Mouse (Mus musculus) erythroblast, embryonic 14.5 days (primary cell): ENCODE measurements around the gene Rock2. TPM values are rescaled to one million over a fixed set of nuclear protein-coding genes. Genes with fewer than 3 reads are reported as not detected.

ENCODE experiments used
- H3K27me3 ChIP-seq: 2 replicates; pipeline ENCODE4 v1.6.1; 2012; ENCODE audit warnings: inconsistent platforms; ENCODE audit not compliant: control insufficient read depth
- H3K36me3 ChIP-seq: 2 replicates; pipeline ENCODE4 v1.6.1; 2012; ENCODE audit warnings: mild to moderate bottlenecking, inconsistent platforms; ENCODE audit not compliant: control insufficient read depth
- H3K4me1 ChIP-seq: 2 replicates; pipeline ENCODE4 v1.6.1; 2012; ENCODE audit warnings: inconsistent platforms; ENCODE audit not compliant: control insufficient read depth
- H3K4me3 ChIP-seq: replicated peaks from 2 replicates; pipeline ENCODE3; 2012; ENCODE audit warnings: moderate library complexity, mild to moderate bottlenecking, inconsistent platforms
- H3K9me3 ChIP-seq: 2 replicates; pipeline ENCODE4 v1.6.1; 2012; ENCODE audit warnings: low read length, inconsistent platforms, mixed read lengths; ENCODE audit not compliant: control insufficient read depth
- GATA1 ChIP-seq: IDR thresholded peaks from 2 replicates; pipeline ENCODE4 v1.6.1; 2012; ENCODE audit warnings: low read length, inconsistent platforms, mixed read lengths
- TAL1 ChIP-seq: IDR thresholded peaks from 3 replicates; pipeline ENCODE4 v1.6.1; 2012; ENCODE audit warnings: low read length, inconsistent platforms, mixed read lengths
- polyA plus RNA-seq: library from polyadenylated mRNA; stranded (reverse); fragments of >175 nt; gene quantifications from 2 replicates; pipeline ENCODE4 v1.2.3, GENCODE M21; 2012

Gene Rock2
- polyA plus RNA-seq, 1 experiment: 0.10 TPM

DNA sequence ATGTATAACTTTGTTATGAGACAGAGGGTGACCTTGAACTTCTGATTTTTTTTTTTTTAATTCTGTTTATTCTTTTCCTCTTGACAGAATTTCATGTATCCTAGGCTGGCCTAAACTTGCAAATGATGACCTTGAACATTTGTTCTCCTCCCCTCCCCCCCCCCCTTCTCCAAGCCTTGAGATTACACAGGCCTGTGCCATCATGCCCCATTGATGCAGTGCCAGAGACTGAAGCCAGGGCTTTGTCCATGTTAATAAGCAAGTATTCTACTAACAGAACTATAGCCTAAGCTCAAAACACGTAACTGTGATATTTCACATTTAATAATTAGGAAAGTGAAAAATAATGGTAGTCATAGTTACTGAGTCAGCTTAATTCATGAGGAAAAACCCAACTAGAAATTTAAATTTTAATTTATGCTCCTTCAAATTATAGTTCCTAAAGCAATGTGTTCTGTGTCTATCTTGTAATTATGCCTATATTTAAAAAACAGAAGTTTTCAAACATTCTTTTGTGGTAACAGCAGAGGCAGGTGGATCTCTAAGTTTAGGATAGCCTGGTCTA is 12.7 kb downstream of the Rock2 start:
- no peaks in the 10 kb centered on the region for H3K36me3 ChIP-seq
- H3K9me3 ChIP-seq: no peaks in the 10 kb centered on the region
- no peak overlapping the region for H3K4me3 ChIP-seq
- peaks cover 2% of the 10 kb centered on the region for H3K4me1 ChIP-seq
- H3K27me3 ChIP-seq: no peaks in the 10 kb centered on the region
- TF ChIP-seq GATA1: no peak
- no peak for TF ChIP-seq TAL1

DNA sequence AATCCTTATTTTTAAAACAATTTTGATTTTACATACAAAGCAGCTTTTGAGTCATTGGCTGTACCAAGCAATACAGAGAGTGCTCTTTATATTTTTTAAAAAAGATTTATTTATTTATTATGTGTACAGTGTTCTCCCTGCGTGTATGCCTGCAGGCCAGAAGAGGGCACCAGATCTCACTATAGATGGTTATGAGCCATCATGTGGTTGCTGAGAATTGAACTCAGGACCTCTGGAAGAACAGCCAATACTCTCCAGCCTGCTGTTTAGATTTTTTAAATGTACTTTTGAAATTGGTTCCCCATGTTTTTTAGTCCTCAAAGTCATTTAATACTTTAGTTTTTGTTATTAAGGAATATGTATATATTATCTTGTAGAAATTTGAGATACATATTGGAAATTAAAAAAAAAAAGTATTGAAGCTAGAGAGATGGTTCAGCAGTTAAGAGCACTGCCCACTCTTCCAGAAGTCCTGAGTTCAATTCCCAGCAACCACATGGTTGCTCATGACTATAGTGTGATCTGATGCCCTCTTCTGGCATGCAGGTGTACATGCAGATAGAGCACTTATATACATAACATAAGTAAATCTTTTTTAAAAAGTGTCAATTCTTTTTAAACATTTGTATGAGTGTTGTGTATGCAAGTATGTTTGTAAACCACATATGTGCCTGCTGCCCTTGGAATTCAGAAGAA is 13.4 kb downstream of the Rock2 start:
- Histone ChIP-seq H3K27me3 (no peaks in the 10 kb centered on the region), H3K36me3 (no peaks in the 10 kb centered on the region), H3K4me1 (peaks cover 2% of the 10 kb centered on the region), H3K9me3 (no peaks in the 10 kb centered on the region), H3K4me3 (no peak overlapping the region)
- TF ChIP-seq TAL1 (no peak), GATA1 (no peak)

DNA sequence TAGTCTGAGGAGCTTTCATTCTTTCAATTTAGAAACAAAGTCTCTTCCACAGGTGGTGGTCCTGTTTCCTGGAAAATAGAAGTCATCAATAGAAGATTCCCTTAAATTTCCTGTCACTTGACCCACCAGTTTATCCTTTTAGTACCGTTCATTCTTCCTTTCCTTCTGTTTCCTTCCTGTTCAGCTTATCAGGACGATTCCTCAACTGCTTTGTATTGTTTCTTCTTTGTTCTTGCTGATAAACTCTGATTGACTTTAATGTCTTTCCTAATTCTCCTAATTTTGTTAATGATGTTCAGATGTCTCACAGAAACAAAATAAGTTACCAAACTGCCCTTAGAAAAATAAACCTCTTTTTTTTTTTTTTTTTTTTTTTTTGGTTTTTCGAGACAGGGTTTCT is 16.8 kb downstream of the Rock2 start:
- Histone ChIP-seq H3K9me3 (no peaks in the 10 kb centered on the region), H3K4me1 (no peaks in the 10 kb centered on the region), H3K4me3 (no peak overlapping the region), H3K27me3 (no peaks in the 10 kb centered on the region), H3K36me3 (no peaks in the 10 kb centered on the region)
- TF ChIP-seq TAL1 (no peak), GATA1 (no peak)

DNA sequence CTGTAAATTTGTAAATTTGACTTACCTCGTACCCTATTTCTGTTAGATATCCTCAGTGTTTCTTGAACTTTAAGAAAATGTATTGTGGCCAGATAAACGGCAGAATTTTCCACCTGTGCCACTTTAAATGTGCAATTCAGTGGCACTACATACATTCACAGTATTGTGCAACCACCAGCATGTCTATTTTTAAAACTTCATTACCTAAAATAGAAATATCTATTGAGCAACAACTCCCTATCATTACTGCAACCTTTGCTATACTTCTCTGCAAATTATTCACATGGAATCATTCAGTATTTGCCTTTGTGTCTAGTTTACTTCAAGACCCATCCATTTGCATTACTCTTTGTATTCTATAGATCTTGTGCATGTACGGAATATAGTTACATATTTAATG is 17.9 kb downstream of the Rock2 start:
- Histone ChIP-seq H3K27me3 (no peaks in the 10 kb centered on the region), H3K4me1 (no peaks in the 10 kb centered on the region), H3K36me3 (no peaks in the 10 kb centered on the region), H3K9me3 (no peaks in the 10 kb centered on the region), H3K4me3 (no peak overlapping the region)
- no peak for TF ChIP-seq GATA1
- TF ChIP-seq TAL1: no peak

DNA sequence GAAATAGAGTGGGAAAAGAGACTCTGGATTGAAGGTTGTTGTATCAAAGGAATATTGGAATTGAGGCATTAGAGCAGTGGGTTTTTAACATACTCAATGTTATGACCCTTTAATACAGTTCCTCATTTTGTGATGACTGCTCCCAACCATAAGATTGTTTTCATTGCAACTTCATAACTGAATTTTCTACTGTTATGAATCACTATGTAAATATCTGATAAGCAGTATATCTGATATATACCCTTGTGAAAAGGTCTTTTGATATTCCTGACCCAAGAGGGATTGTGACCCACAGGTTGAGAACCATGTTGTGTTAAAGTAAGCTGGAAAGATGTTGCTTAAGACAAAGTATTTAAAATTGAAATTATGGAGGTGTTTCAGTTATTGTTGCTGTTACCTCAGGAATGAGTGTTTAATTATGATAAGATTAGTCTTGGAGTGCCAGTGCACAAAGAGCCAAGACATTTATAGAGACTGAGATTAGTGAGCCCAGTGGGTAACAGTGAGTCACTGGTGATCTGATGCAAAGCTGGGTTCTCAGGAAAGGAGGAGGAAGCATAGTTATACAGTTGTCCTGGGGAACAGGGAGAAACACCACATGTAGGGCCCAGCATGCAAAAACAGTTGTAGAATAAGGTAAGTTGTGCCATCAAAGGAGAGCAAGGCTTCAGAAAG is 25.6 kb downstream of the Rock2 start:
- H3K9me3 ChIP-seq: no peaks in the 10 kb centered on the region
- H3K4me3 ChIP-seq: no peak overlapping the region
- no peak for TF ChIP-seq TAL1
- TF ChIP-seq GATA1: no peak
- no peaks in the 10 kb centered on the region for H3K27me3 ChIP-seq
- peaks cover 5% of the 10 kb centered on the region for H3K4me1 ChIP-seq
- no peaks in the 10 kb centered on the region for H3K36me3 ChIP-seq

DNA sequence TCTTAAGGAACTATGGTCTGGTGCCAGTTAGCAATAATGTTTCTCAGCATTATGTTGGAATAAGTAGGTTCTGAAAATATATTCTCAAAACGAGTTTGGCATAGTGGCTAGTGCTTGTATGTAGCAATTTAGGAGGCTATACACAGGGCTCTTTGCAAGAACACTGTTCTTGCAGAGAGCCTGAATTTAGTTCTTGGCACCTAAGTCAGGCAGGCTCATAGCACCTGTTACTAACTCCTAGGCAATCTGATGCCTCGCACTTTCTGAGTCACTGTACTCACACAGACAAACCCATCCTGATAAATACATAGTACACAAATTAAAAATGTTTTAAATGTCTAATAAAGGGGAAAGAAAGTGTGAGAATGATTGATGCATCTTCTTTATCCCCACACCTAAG is 33.2 kb downstream of the Rock2 start:
- Histone ChIP-seq H3K9me3 (no peaks in the 10 kb centered on the region), H3K36me3 (peaks cover 26% of the 10 kb centered on the region)

DNA sequence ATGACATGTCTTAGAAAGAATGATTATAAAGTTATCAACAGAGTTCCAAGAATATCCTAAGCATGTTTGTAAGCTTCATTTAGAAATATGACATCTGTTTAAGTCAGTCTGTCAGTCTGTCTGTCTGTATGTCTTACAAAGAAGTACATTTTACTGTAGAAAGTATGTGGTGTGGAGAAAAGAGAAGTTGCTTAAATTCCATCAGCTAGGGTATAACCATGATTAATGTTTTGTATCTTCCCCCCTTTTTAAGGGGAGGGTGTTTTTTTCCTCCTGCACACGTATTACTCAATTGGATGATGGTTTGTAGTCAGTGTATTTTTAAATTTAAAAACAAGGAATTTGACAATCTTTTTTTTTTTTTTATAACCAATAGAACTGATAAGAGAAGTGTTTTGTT is 39.7 kb downstream of the Rock2 start:
- Histone ChIP-seq H3K27me3 (no peaks in the 10 kb centered on the region), H3K4me1 (no peaks in the 10 kb centered on the region; the same call in 1 of the 2 replicates), H3K9me3 (no peaks in the 10 kb centered on the region), H3K4me3 (no peak overlapping the region), H3K36me3 (peaks cover 31% of the 10 kb centered on the region)
- TF ChIP-seq TAL1 (no peak), GATA1 (no peak)

More for the DNA sequence above, 33.2 kb downstream of the Rock2 start:
- Histone ChIP-seq H3K4me3 (no peak overlapping the region), H3K27me3 (no peaks in the 10 kb centered on the region), H3K4me1 (no peaks in the 10 kb centered on the region)
- TF ChIP-seq GATA1: no peak
- TF ChIP-seq TAL1: no peak

DNA sequence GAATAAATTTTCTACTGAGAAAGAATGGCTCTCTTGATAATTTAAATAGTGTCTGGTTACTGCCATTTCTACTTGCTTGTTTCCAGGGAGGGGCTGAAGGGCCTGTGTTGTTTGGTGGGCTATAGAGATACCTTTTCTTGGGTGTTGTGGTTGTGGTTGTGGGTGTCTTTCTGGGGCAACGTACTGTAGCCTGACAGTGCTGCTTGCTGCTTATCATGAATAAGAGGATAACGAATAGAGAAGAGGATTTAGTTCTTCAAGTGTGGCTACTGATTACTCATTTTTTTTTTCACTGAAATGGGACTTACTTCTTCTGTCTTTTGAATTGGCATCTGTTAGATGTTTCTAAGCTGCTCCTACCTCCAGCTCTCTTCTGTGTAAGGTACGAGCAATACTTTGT is 47.3 kb downstream of the Rock2 start:
- Histone ChIP-seq H3K4me3 (no peak overlapping the region), H3K9me3 (no peaks in the 10 kb centered on the region), H3K36me3 (peaks cover 50% of the 10 kb centered on the region), H3K4me1 (no peaks in the 10 kb centered on the region), H3K27me3 (no peaks in the 10 kb centered on the region)
- TF ChIP-seq TAL1 (no peak), GATA1 (no peak)

DNA sequence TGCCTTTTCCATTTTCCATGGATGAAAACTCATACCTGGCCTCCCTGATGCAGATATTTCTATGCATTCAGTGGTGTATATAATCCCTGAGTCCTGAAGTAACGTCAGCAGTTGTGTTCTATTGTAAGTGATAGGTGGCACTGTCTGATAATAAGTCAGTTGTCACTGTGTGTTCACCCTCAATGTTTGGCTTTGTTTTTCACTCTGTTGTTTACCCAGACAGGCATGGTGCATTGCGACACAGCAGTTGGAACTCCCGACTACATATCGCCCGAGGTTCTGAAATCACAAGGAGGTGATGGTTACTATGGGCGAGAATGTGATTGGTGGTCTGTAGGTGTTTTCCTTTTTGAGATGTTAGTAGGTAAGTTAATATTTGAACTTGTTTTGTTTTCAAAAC is 53.5 kb downstream of the Rock2 start:
- H3K36me3 ChIP-seq: peaks cover 57% of the 10 kb centered on the region
- H3K27me3 ChIP-seq: no peaks in the 10 kb centered on the region
- TF ChIP-seq TAL1 (no peak), GATA1 (no peak)

More for the DNA sequence above, 53.5 kb downstream of the Rock2 start:
- no peaks in the 10 kb centered on the region for H3K9me3 ChIP-seq
- H3K4me1 ChIP-seq: no peaks in the 10 kb centered on the region
- H3K4me3 ChIP-seq: no peak overlapping the region
